Mouse (Mus musculus) liver, embryonic 16.5 days (tissue): ENCODE results near the gene Nmrk2. TPM values are rescaled to one million over a fixed set of nuclear protein-coding genes. Genes with fewer than 3 reads are reported as not detected.
A peak's percentile ranks its signal among the peaks of the same experiment; 100 is the strongest.
"Not testable (repeated sequence)": the region's sequence is repeated elsewhere in the genome, so short reads cannot be mapped to it uniquely, and the experiment has no call there.

ENCODE experiments used
- ATAC-seq: fragments of 200-750 bp; cut with Nextera tagmentation; 2 replicates; pipeline ENCODE4 v1.8.0; 2017; ENCODE audit warnings: low read depth, mild to moderate bottlenecking, moderate number of reproducible peaks, moderate library complexity
- H3K27ac ChIP-seq: fragments of 300-500 bp; sonication (generic); 2 replicates; pipeline ENCODE4 v1.5.1; 2014; ENCODE audit warnings: mild to moderate bottlenecking, low read length
- H3K27me3 ChIP-seq: fragments of 300-500 bp; sonication (generic); 2 replicates; pipeline ENCODE4 v1.6.1; 2014; ENCODE audit warnings: low read depth, low read length, mixed read lengths; ENCODE audit not compliant: control insufficient read depth, insufficient read depth
- H3K36me3 ChIP-seq: fragments of 300-500 bp; sonication (generic); 2 replicates; pipeline ENCODE4 v1.6.1; 2014; ENCODE audit warnings: mild to moderate bottlenecking; ENCODE audit not compliant: control insufficient read depth, insufficient read depth
- H3K4me1 ChIP-seq: fragments of 300-500 bp; sonication (generic); 2 replicates; pipeline ENCODE4 v1.6.1; 2014; ENCODE audit warnings: low read depth, low read length, mixed read lengths; ENCODE audit not compliant: control insufficient read depth
- H3K4me2 ChIP-seq: fragments of 300-500 bp; sonication (generic); 2 replicates; pipeline ENCODE4 v1.6.1; 2014; ENCODE audit warnings: low read depth, low read length, mixed read lengths
- H3K4me3 ChIP-seq: fragments of 300-500 bp; sonication (generic); 2 replicates; pipeline ENCODE4 v1.5.1; 2014; ENCODE audit warnings: low read depth, mild to moderate bottlenecking, low read length
- H3K9ac ChIP-seq: fragments of 300-500 bp; sonication (generic); 2 replicates; pipeline ENCODE4 v1.6.1; 2014; ENCODE audit warnings: low read depth, low read length
- H3K9me3 ChIP-seq: fragments of 300-500 bp; sonication (generic); replicated peaks from 2 replicates; pipeline ENCODE4 v1.6.1; 2016; ENCODE audit warnings: low read length; ENCODE audit not compliant: control insufficient read depth
- WGBS: fragments of 180-500 bp; shearing (Covaris S2); extraction: QIAGEN DNeasy Blood & Tissue Kit; methylation state at CpG from one replicate; pipeline ENCODE4 v1.1.7; 2014; ENCODE audit not compliant: insufficient replicate concordance; 5-methylcytosine and 5-hydroxymethylcytosine counted together
- polyA plus RNA-seq: library from polyadenylated mRNA; unstranded; fragments of >200 nt; fragmentation: Nextera tagmentation; extraction: Ambion mirVana; gene quantifications from 2 replicates; pipeline ENCODE4 v1.2.1, GENCODE M21; 2015

Nmrk2 gene
- polyA plus RNA-seq, 1 experiment from 2014 or later = 0.05 TPM

- H3K4me1 ChIP-seq = peaks cover 13% of the 10 kb centered on the region
- ATAC-seq = no peak
- no peaks in the 10 kb centered on the region for H3K9me3 ChIP-seq
- H3K9ac ChIP-seq = no peak overlapping the region
- H3K27me3 ChIP-seq = peaks cover 43% of the 10 kb centered on the region
- H3K36me3 ChIP-seq = no peaks in the 10 kb centered on the region
- no peak overlapping the region for H3K4me3 ChIP-seq
- no peak overlapping the region for H3K4me2 ChIP-seq
- H3K27ac ChIP-seq = no peak overlapping the region
- 65% methylated on average over 12 of the region's 12 CpGs for WGBS
These were observed 34.8 kb upstream of the Nmrk2 start for GRCm38 (mm10) chr10:81236471-81237268.

- H3K27ac ChIP-seq = no peak overlapping the region
- ATAC-seq = no peak
- no peak overlapping the region for H3K4me2 ChIP-seq
- H3K9ac ChIP-seq = no peak overlapping the region
- H3K27me3 ChIP-seq = peaks cover 44% of the 10 kb centered on the region
- no peak overlapping the region for H3K4me3 ChIP-seq
- peaks cover 13% of the 10 kb centered on the region for H3K4me1 ChIP-seq
- no peaks in the 10 kb centered on the region for H3K9me3 ChIP-seq
- WGBS = 67% methylated on average over 6 of the region's 6 CpGs
- no peaks in the 10 kb centered on the region for H3K36me3 ChIP-seq
These were observed 32.4 kb upstream of the Nmrk2 start for GRCm38 (mm10) chr10:81234206-81234605.

GRCm38 (mm10) chr10:81233226-81233585 lies 31.4 kb upstream of the Nmrk2 start:
- peak overlapping the region; percentile 85 for H3K4me2 ChIP-seq
- peaks cover 13% of the 10 kb centered on the region for H3K4me1 ChIP-seq
- peak overlapping the region; percentile 26; the same call in 1 of the 2 replicates for H3K27ac ChIP-seq
- H3K27me3 ChIP-seq = peaks cover 48% of the 10 kb centered on the region
- no peaks in the 10 kb centered on the region for H3K9me3 ChIP-seq
- H3K4me3 ChIP-seq = peak overlapping the region; percentile 70
- H3K36me3 ChIP-seq = no peaks in the 10 kb centered on the region
- 2% methylated on average over 26 of the region's 28 CpGs for WGBS
- ATAC-seq = peak; percentile 57
- H3K9ac ChIP-seq = peak overlapping the region; percentile 70

GRCm38 (mm10) chr10:81232580-81233225 lies 30.9 kb upstream of the Nmrk2 start, which contains the start of gene Zfr2:
TSS of gene Zfr2 (plus strand) at chr10:81233155.
- WGBS = 6% methylated on average over 26 of the region's 29 CpGs
- H3K4me1 ChIP-seq = peaks cover 13% of the 10 kb centered on the region
- H3K27ac ChIP-seq = peak within 1 kb of the TSS; percentile 26; the same call in 1 of the 2 replicates
- H3K9ac ChIP-seq = peak within 1 kb of the TSS; percentile 70
- H3K27me3 ChIP-seq = peaks cover 44% of the 10 kb centered on the region
- no peaks in the 10 kb centered on the region for H3K9me3 ChIP-seq
- H3K4me2 ChIP-seq = peak within 1 kb of the TSS; percentile 85
- peak; percentile 85 for ATAC-seq
- H3K4me3 ChIP-seq = peak within 1 kb of the TSS; percentile 70
- H3K36me3 ChIP-seq = no peaks in the 10 kb centered on the region

GRCm38 (mm10) chr10:81231436-81231835 lies 29.6 kb upstream of the Nmrk2 start:
- Histone ChIP-seq H3K9ac (no peak overlapping the region), H3K36me3 (no peaks in the 10 kb centered on the region), H3K4me1 (peaks cover 13% of the 10 kb centered on the region), H3K4me3 (no peak overlapping the region), H3K4me2 (no peak overlapping the region), H3K9me3 (no peaks in the 10 kb centered on the region), H3K27me3 (peaks cover 40% of the 10 kb centered on the region), H3K27ac (no peak overlapping the region)
- ATAC-seq = no peak
- WGBS = 48% methylated on average over 7 of the region's 7 CpGs

- WGBS = 9% methylated on average over 27 of the region's 27 CpGs
- Histone ChIP-seq H3K9me3 (no peaks in the 10 kb centered on the region), H3K9ac (no peak within 1 kb of the TSS), H3K4me1 (peaks cover 13% of the 10 kb centered on the region), H3K27me3 (peaks cover 40% of the 10 kb centered on the region), H3K27ac (no peak within 1 kb of the TSS), H3K36me3 (no peaks in the 10 kb centered on the region), H3K4me2 (no peak within 1 kb of the TSS), H3K4me3 (no peak within 1 kb of the TSS)
- no peak for ATAC-seq
These were observed 28.8 kb upstream of the Nmrk2 start, which contains the start of gene Atcay for GRCm38 (mm10) chr10:81230438-81231332. TSS of gene Atcay (minus strand) at chr10:81230833.

GRCm38 (mm10) chr10:81229735-81230437 lies 28.0 kb upstream of the Nmrk2 start:
- 11% methylated on average over 20 of the region's 20 CpGs for WGBS
- no peaks in the 10 kb centered on the region for H3K9me3 ChIP-seq
- no peak overlapping the region for H3K9ac ChIP-seq
- no peak for ATAC-seq
- H3K27me3 ChIP-seq = peaks cover 40% of the 10 kb centered on the region
- no peak overlapping the region for H3K27ac ChIP-seq
- H3K4me2 ChIP-seq = no peak overlapping the region
- H3K4me3 ChIP-seq = no peak overlapping the region
- H3K36me3 ChIP-seq = no peaks in the 10 kb centered on the region
- H3K4me1 ChIP-seq = peaks cover 13% of the 10 kb centered on the region

GRCm38 (mm10) chr10:81223731-81224130 lies 21.9 kb upstream of the Nmrk2 start:
- not testable (repeated sequence) for H3K4me3 ChIP-seq, H3K4me2 ChIP-seq, H3K36me3 ChIP-seq, ATAC-seq, H3K4me1 ChIP-seq, H3K27me3 ChIP-seq, H3K9me3 ChIP-seq, H3K9ac ChIP-seq, H3K27ac ChIP-seq
- WGBS = 45% methylated on average over 2 of the region's 2 CpGs
